Mouse (Mus musculus) thymus, postnatal 36 days (tissue): Measurements from ENCODE around the gene P2ry14.
"Not testable (repeated sequence)": the region's sequence is repeated elsewhere in the genome, so short reads cannot be mapped to it uniquely, and the experiment has no call there.

Source experiments
- DNase-seq, 2 experiments: peaks; one replicate each; pipeline ENCODE4 v3.0.0; 2022; ENCODE audit warnings: mixed read lengths in 2 of 2

P2ry14 gene

DNA sequence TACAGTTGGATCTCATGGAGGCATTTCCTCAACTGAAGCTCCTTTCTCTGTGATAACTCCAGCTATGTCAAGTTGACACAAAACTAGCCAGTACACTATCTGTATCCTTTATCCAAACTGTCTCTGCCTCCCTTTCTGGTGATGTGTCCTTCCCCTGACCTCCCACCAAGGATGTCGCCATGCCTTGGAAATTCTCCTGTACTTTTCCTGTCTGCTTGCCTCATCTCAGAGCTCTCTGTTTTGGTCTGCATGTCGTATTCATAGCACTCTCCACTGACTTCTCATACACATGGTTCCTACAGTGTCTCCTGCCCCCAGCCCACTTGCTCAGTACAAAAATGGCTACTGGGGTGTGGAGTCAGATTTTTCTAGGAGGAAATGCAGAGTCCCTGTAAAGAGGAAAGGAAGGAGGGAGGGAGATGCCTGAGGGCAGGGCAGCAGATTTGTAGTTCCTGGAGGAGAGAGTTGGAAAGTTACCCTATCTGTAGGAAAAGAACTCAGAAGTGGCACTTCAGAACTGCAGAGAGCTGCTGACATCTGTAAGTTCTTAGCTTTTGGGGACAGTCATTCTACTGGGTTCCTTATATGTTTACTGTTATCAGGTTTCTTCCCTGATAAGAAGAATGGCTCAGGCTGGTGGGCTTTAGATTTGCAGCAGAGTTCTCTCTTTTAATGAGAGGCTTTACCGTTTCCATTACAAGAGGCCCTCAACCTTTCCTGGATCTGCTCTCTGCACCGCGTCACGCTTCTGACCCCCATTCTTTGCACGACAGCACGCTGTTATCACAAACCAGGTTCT, 11.7 kb downstream of the P2ry14 start:
- DNase-seq = no peak

GRCm38 (mm10) chr3:59140941-59141340, 12.5 kb downstream of the P2ry14 start:
- DNase-seq = not testable (repeated sequence)

DNA sequence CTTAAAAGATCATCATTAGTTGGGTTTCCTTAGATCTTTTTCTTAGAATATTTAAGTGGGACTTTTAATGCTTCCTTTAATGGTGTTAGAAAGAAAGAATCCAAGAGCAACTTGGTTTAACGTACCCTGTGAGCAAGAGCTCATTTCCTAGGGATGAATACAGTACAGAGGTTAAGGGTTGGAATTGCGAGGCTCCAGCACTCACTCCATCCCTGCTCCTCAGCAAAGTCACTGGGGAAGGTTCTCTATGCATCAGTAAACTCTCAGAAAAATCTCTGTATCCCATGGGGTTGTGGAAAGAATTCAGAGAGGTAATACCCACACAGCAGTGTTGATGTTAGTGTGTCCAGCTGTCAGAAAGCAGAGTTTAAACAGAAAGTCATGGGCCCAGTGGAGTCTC, 13.3 kb downstream of the P2ry14 start:
- DNase-seq = no peak

GRCm38 (mm10) chr3:59139651-59140051, 13.8 kb downstream of the P2ry14 start:
- no peak for DNase-seq

GRCm38 (mm10) chr3:59138946-59139468, 14.4 kb downstream of the P2ry14 start:
- no peak for DNase-seq

- no peak for DNase-seq
Measured at GRCm38 (mm10) chr3:59135911-59136653, 17.3 kb downstream of the P2ry14 start.

- no peak for DNase-seq
Measured at GRCm38 (mm10) chr3:59133189-59133588, 20.2 kb downstream of the P2ry14 start.

DNA sequence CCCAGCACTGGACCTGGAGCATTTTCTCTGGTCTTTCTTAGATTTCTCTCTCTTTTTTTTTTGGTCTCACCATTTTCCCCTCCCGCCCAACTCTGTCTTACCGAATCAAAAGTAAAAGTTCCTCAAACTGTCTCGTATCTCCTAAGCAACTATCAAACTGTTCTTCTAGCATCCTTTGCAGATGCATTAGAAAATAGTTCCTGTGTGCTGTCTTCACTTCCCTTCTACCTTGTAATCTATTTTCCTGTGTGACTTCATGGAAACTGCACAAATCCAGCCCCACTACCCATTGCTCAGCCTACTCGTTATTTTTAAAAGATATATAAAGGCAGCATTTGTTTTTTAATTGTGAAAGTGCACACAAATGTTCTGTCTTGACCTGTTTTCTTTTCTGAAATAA, 21.5 kb downstream of the P2ry14 start:
- no peak for DNase-seq

GRCm38 (mm10) chr3:59131081-59131480, 22.3 kb downstream of the P2ry14 start:
- DNase-seq = no peak

GRCm38 (mm10) chr3:59130431-59130830, 23.0 kb downstream of the P2ry14 start:
- DNase-seq = peak; percentile 25 to 26

- DNase-seq = no peak
Measured at GRCm38 (mm10) chr3:59129547-59129946, 23.9 kb downstream of the P2ry14 start.

DNA sequence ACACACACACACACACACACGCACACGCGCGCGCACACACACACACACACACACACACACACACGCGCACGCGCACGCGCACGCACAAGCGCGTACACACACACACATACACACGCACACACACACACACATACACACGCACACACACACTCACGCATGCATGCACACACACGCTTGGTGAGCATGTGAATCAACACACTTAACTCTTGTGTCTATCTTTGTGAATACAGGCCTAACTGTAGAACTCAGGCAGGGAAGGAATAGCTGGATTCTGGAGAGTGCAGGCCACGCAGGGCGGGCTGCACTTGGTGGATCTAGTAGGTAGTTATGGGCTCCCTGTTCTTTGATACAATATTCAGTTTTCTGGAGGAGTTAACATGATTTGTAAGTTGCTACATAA, 24.7 kb downstream of the P2ry14 start:
- DNase-seq = no peak

GRCm38 (mm10) chr3:59125783-59126555, 27.4 kb downstream of the P2ry14 start:
- DNase-seq = no peak

- no peak for DNase-seq
Measured at GRCm38 (mm10) chr3:59125022-59125421, 28.4 kb downstream of the P2ry14 start.

- no peak for DNase-seq
Measured at GRCm38 (mm10) chr3:59121780-59122449, 31.5 kb downstream of the P2ry14 start.

DNA sequence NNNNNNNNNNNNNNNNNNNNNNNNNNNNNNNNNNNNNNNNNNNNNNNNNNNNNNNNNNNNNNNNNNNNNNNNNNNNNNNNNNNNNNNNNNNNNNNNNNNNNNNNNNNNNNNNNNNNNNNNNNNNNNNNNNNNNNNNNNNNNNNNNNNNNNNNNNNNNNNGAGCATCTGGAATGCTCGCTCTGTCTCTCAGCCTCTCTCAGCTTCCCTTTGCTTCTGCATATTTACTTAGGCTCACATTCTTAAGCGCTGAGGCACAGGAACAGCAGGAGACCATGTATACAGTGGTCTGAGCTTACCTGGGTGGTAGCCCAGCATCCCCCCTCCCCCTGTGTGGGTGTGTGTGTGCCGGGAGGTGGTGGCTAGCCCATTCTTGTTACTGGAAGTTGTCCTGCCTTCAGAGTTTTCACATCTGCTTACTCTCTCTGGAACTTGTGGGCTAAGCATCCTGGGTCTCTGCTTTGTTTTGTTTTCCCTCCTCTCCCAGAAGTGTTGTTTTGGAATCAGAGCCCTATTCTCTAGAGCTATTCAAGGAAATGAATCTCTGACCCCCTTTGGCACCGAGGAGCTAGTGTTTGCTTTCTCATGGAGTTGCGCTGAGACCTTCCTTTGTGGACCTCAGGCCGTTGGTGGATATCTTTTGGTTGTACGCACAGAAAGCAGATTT, 32.2 kb downstream of the P2ry14 start:
- DNase-seq = no peak

- no peak for DNase-seq
Measured at GRCm38 (mm10) chr3:59113973-59114517, 39.4 kb downstream of the P2ry14 start.

GRCm38 (mm10) chr3:59113291-59113690, 40.1 kb downstream of the P2ry14 start:
- DNase-seq = not testable (repeated sequence)

DNA sequence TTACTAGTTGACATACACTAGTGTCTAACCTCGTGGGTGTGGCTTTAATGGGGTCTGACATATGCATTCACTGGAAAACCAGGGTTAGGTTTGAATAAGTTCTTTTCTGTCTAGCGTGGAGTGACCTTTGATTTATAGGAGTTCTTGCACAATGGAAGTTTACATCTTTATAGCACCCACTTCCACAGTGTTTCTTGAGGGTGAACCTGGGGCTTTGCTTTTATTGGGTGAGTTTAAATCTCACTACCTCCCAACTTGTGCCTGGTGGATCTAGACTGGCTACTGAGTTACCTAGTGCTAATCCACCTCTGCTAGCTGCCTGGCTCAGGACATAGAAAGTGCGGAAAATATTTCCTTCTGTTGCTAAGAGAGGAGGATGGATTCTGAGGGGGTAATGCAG, 41.5 kb downstream of the P2ry14 start:
- DNase-seq = no peak

GRCm38 (mm10) chr3:59109834-59110233, 43.6 kb downstream of the P2ry14 start:
- DNase-seq = not testable (repeated sequence)

GRCm38 (mm10) chr3:59107439-59107838, 46.0 kb downstream of the P2ry14 start:
- DNase-seq = no peak

DNA sequence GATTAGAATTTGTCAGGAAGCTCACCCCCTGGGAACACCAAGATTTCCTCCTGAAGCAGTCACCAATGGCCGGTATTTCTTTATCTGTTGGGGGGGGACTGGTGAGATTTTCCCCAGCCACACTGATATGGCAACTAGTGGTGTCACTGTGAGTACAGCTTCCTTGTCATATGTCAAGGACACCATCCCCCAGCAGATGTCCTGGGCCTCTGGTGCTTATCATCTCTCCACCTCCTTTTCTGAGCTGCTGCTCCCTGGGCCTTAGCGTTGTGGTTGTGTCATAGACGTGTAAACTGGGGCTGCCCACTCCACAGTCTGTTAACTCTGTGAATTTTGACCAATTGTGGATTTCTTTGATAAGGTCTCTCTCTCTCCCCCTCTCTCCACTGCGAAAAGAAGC, 49.0 kb downstream of the P2ry14 start:
- no peak for DNase-seq
